Mouse (Mus musculus): ENCODE measurements around the gene Hist1h4i.

The Hist1h4i gene

DNA sequence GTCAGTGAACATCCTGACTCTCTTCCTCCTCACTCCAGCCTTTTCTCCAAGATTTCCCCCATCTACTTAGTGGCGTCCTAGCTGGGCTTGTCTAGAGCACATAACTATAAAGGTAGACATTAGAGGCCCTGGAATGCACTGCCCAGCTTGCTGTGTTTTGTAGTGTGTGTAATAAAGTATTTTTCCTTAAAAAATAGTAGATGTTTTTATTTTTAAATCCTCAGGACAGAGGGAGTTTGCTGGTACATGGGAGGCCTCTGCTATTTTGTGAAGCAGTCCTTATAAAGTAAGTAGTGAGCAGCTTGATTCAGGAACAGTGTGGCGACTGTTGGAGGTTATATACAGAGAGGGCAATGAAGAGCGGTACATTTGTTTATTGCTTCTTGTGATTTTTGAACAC lies 32.5 kb downstream of the Hist1h4i start:
- DNase-seq (ENCODE audit: low spot score in 2 of 2), result no peak

GRCm38 (mm10) chr13:22007872-22008271 lies 33.3 kb downstream of the Hist1h4i start:
- DNase-seq (ENCODE audit: low spot score in 2 of 2), result no peak

GRCm38 (mm10) chr13:22007121-22007510 lies 34.0 kb downstream of the Hist1h4i start:
- DNase-seq (ENCODE audit: low spot score in 2 of 2), result no peak

DNA sequence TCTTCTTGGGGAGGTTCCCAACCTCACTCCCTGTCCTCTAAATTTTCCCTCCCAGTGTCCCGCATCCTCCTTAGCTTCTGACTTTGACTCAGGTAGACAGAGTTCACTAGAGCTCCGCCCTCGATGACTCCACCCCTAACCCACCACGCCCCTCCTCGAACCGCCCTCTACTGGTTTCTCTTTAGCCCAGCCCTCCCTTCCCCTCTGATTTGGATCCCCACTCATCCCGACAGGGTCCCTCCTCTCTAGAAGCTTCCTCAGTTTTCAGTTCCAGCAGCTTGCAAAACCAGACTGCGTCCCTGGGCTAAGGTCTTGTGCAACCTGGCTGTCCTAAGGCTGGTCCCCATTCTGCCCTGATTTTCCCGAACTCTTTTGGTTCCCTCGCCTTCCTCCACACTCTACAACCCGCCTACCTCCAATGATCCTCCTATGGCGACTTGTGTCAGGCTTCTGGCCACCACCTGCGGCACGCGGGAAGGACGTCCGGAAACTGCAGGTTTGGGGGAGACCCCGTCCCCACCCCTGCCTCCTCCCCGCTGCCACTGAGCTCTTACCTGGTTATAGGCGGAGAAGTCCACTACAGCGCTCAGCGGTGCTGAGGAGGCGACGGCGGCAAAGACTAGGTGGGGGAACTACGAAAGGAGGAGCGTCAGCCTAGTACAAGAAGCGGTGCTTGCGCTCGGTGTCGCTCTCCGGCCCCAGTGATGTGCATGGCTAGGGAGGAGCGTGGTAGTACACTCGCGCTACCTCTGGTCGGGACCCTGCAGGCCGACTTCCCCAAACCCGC lies 34.6 kb downstream of the Hist1h4i start:
- DNase-seq (ENCODE audit: low spot score in 2 of 2), result peak; percentile 63 to 69

GRCm38 (mm10) chr13:22005605-22006333 lies 35.4 kb downstream of the Hist1h4i start:
- peak; percentile 55 to 65 for DNase-seq (ENCODE audit: low spot score in 2 of 2)

GRCm38 (mm10) chr13:22001823-22002222 lies 39.3 kb downstream of the Hist1h4i start:
- no peak for DNase-seq (ENCODE audit: low spot score in 2 of 2)

DNA sequence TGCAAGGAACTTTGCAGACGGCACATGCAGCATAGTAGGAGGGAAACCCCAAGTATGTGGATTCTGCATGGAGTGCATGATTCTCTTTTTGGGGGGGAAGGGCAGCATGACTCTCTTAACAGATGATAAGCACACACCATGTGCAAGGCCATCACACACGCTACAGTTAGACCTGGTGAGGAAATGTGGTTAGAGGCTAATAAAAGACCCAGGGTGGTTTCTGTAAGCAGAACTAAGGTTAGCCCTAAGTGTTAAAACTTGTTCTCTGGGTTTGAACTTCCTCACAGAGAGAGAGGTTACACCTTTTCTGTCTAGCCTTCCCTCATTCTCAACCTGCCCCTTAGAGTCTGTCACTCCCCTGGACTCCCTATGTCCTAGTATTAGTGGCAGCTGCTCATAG lies 39.8 kb downstream of the Hist1h4i start:
- DNase-seq (ENCODE audit: low spot score in 2 of 2), result no peak

DNA sequence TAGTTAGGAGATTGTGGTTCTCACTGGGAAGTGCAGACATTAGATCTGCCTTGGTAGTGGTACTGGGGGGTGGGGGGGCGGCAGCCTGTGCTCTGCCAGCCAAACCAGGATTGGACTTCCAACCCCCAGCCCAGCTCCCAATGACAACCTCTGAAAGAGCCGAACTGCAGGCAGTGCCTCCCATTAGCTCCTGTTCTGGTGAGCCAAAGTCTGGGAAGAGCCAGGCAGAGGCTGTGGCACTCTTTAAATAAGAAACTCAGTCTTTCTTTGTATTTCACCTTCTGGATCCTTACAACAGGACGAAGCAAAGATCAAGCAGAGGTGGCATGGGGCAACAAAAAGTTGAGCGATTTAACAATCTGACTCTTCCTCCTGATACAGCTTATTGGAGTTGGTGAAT lies 42.0 kb downstream of the Hist1h4i start:
- DNase-seq (ENCODE audit: low spot score in 2 of 2), result no peak

DNA sequence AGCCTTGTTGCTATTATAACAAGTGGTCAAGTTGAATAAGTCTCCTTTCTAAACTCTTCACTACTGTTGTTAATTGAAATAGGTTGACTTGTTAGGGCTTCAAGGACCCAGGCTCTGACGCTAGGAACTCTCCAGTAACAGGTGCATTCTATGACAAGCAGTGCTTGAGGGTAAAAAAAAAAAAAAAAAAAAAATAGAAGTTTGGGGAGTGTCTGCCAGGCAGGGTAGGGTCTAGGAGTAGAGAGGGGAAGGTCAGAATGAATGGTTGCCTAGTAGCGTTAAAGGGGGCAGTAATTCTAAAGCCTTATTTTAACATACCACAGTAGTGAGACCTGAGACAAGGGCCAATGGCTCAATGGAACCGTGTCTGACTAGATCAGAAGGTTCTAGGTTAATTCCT lies 42.8 kb downstream of the Hist1h4i start:
- DNase-seq (ENCODE audit: low spot score in 2 of 2), result no peak

DNA sequence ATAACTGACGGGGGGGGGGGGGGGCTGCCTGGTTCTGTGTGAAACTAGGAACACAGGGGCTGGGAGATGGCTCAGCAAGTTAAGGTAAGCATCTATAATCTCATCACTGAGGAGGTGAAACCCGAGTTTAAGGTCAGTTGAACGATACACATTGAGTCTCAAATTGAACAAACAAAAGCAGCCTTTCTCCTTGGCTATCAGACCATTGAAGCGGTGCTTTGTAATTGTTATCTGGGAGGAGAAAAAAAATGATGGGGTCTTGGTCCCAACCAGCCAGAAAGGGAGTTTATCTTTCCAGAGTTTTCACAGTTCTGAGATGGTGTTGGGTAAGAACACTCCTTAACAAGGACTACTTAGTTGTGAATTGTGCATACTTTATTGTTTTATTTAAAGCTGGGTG lies 43.3 kb downstream of the Hist1h4i start:
- no peak for DNase-seq (ENCODE audit: low spot score in 2 of 2)

- no peak for DNase-seq (ENCODE audit: low spot score in 2 of 2)
Observed at GRCm38 (mm10) chr13:21997201-21997820, 43.9 kb downstream of the Hist1h4i start.

- no peak for DNase-seq (ENCODE audit: low spot score in 2 of 2)
Observed at GRCm38 (mm10) chr13:21996840-21997185, 44.3 kb downstream of the Hist1h4i start.

DNA sequence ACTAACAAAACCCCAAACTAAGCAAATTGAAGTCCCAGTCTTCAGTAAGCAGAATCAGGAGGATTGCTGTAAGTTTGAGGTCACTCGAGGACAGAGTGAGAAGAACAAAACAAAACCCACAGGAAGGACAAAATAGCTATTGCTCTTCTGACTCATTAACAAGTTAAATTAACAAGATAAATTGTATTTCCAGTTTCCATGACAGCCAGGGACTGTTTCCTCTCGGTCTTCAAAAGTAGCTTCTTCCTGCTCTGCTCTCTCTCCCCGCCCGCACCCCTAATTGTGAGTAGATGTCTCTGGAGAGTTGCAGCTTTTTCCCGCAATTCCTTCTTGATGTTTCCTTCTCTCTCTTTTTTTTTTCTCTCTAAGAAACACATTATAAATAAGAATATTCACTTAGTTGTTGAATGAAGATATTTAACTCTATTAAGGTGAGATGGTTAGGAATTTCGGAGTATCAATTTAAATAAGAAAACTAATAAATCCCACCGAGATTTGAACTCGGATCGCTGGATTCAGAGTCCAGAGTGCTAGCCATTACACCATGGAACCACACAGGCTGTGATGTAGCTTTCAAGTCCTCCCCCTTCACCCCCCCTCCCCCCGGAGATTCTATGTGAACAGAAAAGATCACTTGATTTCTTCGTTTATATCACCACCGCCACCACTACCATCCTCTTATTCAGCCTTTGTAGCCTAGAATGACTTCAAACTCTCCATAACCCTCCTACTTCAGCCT lies 44.9 kb downstream of the Hist1h4i start:
- DNase-seq (ENCODE audit: low spot score in 2 of 2), result no peak

- DNase-seq (ENCODE audit: low spot score in 2 of 2), result peak in 1 of 2 experiments; percentile 29
Observed at GRCm38 (mm10) chr13:21995331-21995914, 45.7 kb downstream of the Hist1h4i start.

DNA sequence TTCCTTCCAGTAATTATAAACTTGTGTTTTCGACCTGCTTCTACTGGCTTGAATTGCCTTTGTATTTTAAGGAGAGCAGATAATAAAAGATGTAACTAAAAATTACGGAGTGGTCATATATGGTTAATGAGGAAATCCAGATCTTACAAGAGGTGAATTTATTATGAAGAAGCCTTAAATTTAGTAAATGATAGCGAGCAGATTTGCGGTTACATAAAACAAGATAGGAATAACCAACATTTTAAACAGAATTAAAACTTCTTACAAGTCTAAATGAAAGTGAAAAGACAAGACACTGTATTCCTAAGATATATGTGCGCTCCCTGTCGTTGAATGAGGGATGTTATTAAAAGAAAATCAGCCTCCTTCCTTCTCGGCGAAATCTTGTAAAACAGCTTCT lies 46.3 kb downstream of the Hist1h4i start:
- DNase-seq (ENCODE audit: low spot score in 2 of 2), result no peak

DNA sequence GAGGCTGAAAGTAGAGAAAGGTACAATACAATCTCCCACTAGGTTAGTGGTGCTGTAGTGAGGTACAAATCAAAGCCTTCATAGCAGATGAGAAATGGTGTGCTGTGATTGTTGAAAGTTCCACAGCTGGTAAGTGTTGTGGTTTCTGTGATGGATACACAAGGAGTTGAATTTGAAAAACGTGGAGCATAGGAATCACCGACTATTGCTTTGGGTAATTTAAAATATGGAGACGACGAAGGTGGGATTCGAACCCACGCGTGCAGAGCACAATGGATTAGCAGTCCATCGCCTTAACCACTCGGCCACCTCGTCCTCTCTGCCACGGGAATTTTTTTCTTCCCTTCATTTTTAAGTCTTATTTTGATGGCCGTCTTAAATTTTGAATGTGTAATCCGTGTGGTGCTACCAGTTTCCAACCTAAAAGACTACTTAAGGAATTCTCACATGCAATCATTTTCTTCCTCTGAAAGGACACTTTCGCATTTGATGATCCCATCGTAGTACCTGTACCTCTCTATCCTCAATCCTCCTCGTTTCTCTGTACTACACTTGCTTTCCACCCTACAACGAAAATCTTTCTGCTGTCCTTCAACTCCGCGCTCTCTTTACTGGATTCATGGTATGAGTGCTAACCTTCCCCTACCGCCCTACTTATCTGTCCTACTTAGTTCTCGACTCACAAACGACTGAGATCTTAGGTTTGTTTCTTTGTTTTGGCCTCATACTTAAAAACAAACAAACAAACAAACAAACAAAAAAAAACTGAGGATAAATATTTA lies 47.0 kb downstream of the Hist1h4i start:
- no peak for DNase-seq (ENCODE audit: low spot score in 2 of 2)

DNA sequence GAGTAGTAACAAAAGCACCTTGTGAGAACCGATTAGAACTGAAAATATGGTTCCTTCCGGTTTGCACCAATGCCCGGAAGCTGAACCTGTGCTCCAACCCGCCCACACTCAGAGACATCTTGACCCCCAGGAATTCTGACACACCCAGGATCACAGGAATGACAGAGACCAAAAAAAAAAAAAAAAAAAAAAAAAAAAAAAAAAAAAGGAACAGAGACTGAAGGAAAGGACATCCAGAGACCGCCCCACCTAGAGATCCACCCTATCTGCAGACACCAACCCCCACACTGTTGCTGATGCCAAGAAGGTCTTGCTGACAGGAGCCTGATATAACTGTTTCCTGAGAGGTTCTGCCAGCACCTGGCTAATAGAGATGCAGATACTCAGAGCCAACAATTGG lies 48.6 kb downstream of the Hist1h4i start:
- no peak for DNase-seq (ENCODE audit: low spot score in 2 of 2)

Measured in spleen, postnatal 36 days (tissue).